Mouse (Mus musculus) left cerebral cortex, adult 8-10 months (tissue): ENCODE data around the gene Rnf169. TPM values are rescaled to one million over a fixed set of nuclear protein-coding genes. Genes with fewer than 3 reads are reported as not detected.

Experiments used
- DNase-seq, 2 experiments: peaks; one replicate each; pipeline ENCODE4 v3.0.0; 2022; ENCODE audit warnings: low spot score in 2 of 2
- total RNA-seq, 4 experiments: library from RNA; stranded (reverse); gene quantifications; 2 replicates each; pipeline ENCODE4 v1.2.4; 2022

Rnf169 gene
- total RNA-seq, 4 experiments from 2014 or later = 49.0 to 54.0 (median 51.9) TPM

DNA sequence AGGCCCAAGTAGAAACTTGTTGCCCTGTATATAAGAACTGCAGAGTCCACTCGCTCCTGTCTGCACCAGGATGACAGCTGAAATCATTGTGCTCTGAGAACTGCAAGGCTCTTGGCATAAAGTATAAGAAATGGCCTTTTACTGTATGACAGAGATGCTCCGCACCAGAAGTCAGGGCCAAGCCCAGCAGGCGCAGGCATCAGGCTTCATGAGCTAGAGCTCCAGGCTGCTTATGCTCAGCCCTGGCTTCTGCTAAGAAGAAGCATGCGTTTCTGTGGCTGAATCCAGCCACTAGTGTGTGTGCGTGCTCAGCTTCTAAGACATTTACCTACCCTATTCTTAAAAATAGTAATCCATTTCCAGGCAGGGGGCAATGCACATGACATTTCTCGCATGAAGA, 85.8 kb downstream of the Rnf169 start:
- DNase-seq = no peak

DNA sequence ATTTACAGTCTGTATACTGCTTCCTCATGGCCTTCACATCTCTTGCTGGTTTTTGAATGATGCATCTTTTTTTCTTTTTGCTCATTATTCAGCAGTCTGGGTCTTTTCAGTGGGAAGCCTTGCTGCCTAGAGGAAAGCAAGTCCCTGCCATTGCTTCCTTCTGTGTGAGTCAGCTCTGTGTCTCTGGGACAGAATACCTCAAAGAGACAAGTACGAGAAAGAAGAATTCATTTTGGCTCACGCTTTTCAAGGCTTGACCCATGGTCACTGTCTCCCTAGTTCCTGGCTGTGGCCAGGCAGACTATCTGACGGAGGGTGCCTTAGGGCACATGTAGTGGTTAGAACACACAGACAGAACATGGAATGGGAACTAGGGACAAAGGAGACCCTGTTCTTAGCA, 86.3 kb downstream of the Rnf169 start:
- no peak for DNase-seq

DNA sequence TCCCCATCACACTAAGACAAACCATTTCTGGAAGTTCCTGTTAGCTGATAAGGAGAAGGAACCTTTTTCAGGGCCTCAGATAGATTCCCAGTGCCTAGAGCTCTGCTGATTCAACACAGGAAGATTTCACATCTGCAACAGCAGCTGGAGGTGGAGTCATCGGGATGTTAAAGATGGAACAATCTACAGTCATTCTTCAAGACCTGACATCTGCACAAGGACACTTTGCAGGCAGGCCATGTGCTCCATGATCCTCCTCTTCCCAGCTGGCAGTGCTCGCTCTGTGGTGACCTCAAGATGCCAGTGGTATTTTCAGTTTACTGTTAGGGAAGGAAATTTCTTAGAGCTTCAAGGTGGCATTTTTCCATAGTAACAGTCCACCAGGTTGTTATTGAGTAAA, 87.9 kb downstream of the Rnf169 start:
- DNase-seq = no peak

DNA sequence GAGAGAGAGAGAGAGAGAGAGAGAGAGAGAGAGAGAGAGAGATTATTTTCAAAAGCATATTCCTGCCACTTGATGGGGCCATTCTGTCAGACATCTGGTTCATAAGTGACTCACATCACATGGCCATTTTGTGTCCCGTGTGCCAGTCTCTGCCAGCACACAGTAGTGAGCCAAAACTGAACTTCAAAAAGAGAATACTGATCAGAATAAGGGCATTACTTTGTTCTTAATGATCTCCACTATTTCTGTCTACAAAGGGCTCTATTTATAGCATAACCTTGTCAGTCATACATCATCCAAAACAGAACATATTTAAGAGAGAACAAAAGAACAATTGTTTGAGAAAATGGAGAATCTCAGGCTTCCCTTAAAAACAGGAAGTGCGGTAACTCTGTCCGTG, 88.8 kb downstream of the Rnf169 start:
- no peak for DNase-seq

DNA sequence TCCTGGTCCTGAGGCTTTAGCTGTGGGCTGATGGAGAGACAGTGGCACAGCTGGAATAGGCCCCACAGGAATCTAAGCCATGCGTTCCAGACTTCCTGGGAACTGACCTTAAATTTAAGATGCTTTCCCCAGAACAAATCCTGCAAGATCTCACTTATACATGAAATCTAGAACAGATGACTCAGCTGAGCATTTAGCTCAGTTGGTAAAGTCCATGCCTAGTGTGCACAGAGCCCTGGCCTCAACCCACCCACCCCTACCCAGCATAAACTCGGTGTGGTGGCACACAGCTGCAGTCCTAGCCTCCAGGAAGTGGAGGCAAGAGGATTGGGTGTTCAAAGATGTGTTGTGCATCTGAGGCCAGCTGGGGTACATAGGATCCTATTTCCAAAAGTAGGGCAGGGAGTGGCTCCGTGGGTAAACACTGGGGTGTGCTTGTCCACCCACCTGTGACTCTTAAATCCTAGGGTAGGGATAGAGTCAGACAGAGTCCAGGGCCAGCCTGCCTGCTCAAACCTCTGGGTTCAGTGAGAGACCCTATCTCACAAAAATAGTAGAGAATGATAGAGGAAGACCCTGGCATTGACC, 90.0 kb downstream of the Rnf169 start:
- DNase-seq = no peak

DNA sequence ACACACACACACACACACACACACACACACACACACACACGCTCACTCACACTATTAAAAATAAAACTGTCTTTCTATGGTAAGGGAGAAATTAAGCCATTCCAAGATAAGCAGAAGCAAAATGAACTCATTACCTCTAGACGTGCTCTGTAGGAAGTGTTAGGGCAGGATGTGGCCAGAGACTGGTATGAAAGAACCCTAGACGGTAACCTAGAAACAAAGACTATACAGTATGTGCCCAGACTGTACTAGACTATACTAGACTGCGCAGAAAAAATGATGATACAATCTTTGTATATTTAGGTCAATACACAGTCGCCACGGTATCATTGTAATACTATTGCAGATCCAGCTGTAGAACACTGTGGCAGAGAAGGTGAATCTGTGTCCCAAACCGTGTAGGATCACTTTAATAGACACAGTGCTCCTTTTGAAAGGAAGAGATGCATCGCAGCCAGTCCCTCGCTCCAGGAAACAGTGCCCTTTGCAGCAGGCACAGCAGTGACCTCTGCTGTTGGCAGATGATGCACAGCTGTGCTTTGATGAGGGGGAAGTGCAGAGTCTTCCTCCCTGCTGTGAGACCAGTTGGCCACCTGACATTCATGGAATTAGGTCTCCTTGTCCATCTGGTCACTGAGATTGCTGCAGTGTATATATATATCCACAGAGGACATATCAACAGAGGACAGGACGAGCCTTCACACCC, 90.9 kb downstream of the Rnf169 start:
- no peak for DNase-seq

GRCm38 (mm10) chr7:99887743-99888142, 92.5 kb downstream of the Rnf169 start:
- DNase-seq = no peak

- DNase-seq = no peak
Measured at GRCm38 (mm10) chr7:99887230-99887735, 93.0 kb downstream of the Rnf169 start.

- DNase-seq = no peak
Measured at GRCm38 (mm10) chr7:99878254-99878653, 102.0 kb downstream of the Rnf169 start.

DNA sequence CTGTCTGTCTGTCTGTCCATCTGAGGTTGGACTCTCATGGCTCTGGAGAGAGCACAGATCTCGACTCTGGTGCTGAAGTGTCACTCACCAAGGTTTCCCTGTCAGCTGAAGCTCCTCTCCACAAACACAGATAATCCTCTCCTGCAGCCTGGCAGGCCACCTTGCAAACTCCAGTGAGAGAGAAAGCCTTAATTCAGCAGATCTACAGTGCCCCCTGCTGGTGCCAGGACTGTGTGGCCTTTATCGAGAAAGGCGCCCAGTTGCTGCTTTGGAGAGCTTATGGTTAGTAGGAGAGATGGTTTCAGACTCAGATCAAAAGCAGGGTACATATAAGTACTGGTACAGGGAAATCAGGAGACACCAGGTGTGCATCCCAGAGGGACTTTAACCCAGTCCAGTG, 103.9 kb downstream of the Rnf169 start:
- DNase-seq = peak; percentile 57 to 67

DNA sequence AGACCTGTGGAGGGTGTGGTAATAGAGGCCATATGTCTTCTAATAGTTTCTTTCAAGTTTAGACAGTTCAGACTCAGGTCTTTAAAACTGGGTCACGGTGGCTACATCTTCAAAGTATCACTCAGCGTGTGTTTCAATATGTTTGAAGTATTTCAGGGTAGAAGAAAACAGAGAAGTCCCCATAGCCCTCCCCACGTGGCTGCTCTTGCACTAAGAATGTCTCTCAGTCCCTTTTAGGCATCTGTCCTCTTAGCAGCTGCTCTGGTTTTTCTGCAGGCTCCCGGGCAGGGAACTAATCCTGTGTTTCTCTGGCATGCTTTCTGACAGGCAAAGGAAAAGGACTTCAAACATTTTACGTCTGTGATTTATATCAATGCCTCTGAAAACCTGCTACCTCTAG, 104.4 kb downstream of the Rnf169 start:
- DNase-seq = no peak

DNA sequence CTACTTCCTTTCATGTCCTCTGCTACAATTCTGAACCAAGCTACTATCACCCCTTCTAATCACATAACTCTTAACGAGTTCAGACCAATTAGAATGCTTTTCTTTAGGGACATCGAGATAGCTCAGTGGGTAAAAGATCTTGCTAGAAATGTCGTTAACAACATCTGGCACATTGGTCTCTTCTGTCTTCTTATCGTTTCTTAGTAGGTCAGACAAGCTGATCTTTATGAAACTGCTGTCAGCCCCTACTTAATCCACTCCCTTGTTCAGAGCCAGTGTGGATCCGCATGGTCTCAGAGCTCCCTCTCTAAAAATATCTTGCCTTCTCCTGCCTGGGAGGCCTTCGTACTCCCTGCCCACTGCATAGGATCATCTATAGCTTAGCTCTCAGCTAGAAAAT, 106.3 kb downstream of the Rnf169 start:
- no peak for DNase-seq

Other genes with a start within 250 kb of the Rnf169 start
- not detected for gene Olfr521, start 216.9 kb downstream of the Rnf169 start, total RNA-seq
- 1 to 10 TPM; 2.9 to 5.0 (median 4.2) TPM for gene Neu3, start 152.0 kb downstream of the Rnf169 start, total RNA-seq
- gene Xrra1, start 121.3 kb downstream of the Rnf169 start, total RNA-seq = 1 to 10 TPM; 1.2 to 2.2 (median 1.4) TPM
- 10 to 100 TPM; 93.8 to 95.8 (median 95.0) TPM for gene Spcs2, start 117.0 kb downstream of the Rnf169 start, total RNA-seq
- under 1 TPM; 0.19 to 0.61 (median 0.48) TPM for gene Chrdl2, start 25.7 kb upstream of the Rnf169 start, total RNA-seq
- gene Pold3, start 141.1 kb upstream of the Rnf169 start, total RNA-seq = 10 to 100 TPM; 33.3 to 37.1 (median 35.6) TPM
- gene Lipt2, start 178.8 kb upstream of the Rnf169 start, total RNA-seq = 1 to 10 TPM; 3.7 to 6.4 (median 5.3) TPM
- gene Kcne3, start 196.1 kb upstream of the Rnf169 start, total RNA-seq = under 1 TPM in 2 of 4 experiments, not detected in 2; 0.41 to 0.84 TPM
- 100 to 1,000 TPM; 218 to 244 (median 229) TPM for gene Pgm2l1, start 246.9 kb upstream of the Rnf169 start, total RNA-seq